Mouse (Mus musculus): ENCODE data around the gene Olfr654. TPM values are rescaled to one million over a fixed set of nuclear protein-coding genes. Genes with fewer than 3 reads are reported as not detected.

Gene Olfr654
- total and polyA plus RNA-seq, 2 experiments from 2014 or later = not detected

- DNase-seq (ENCODE audit: low spot score) = no peak
- Histone ChIP-seq H3K9ac (replicated peaks; ENCODE audit: low read length) (no peak overlapping the region), H3K36me3 (ENCODE audit: insufficient read depth, low read length) (no peaks in the 10 kb centered on the region), H3K4me1 (ENCODE audit: insufficient read depth, low read length) (no peaks in the 10 kb centered on the region), H3K4me2 (ENCODE audit: low read depth, low read length) (no peak overlapping the region), H3K9me3 (ENCODE audit: low read length) (no peaks in the 10 kb centered on the region), H3K27me3 (ENCODE audit: insufficient read depth, low read length) (no peaks in the 10 kb centered on the region), H3K27ac (no peak overlapping the region), H3K4me3 (ENCODE audit: low read length) (no peak overlapping the region)
- ATAC-seq = no peak
- 80% methylated on average over 5 of the region's 5 CpGs for WGBS
- no peak for TF ChIP-seq CTCF (IDR thresholded peaks at IDR 0.05; ENCODE audit: low read depth)
These were observed 1.4 kb downstream of the Olfr654 start for GRCm38 (mm10) chr7:104588274-104588673.

- no peaks in the 10 kb centered on the region for H3K36me3 ChIP-seq (ENCODE audit: insufficient read depth, low read length)
- H3K27ac ChIP-seq = no peak within 1 kb of the TSS
- DNase-seq (ENCODE audit: low spot score) (no peak), ATAC-seq (no peak)
- no peak within 1 kb of the TSS for H3K4me3 ChIP-seq (ENCODE audit: low read length)
- no peak for TF ChIP-seq CTCF (IDR thresholded peaks at IDR 0.05; ENCODE audit: low read depth)
- no peaks in the 10 kb centered on the region for H3K9me3 ChIP-seq (ENCODE audit: low read length)
- WGBS = 88% methylated on average over 2 of the region's 2 CpGs
- no peaks in the 10 kb centered on the region for H3K27me3 ChIP-seq (ENCODE audit: insufficient read depth, low read length)
- H3K4me2 ChIP-seq (ENCODE audit: low read depth, low read length) = no peak within 1 kb of the TSS
- H3K9ac ChIP-seq (replicated peaks; ENCODE audit: low read length) = no peak within 1 kb of the TSS
- no peaks in the 10 kb centered on the region for H3K4me1 ChIP-seq (ENCODE audit: insufficient read depth, low read length)
These were observed 14.9 kb downstream of the Olfr654 start, which contains the start of gene Olfr655 for GRCm38 (mm10) chr7:104601679-104602078. Olfr655 (minus strand) TSS chr7:104601779.

GRCm38 (mm10) chr7:104603173-104603572 lies 16.3 kb downstream of the Olfr654 start:
- Histone ChIP-seq H3K4me2 (ENCODE audit: low read depth, low read length) (no peak overlapping the region), H3K27me3 (ENCODE audit: insufficient read depth, low read length) (no peaks in the 10 kb centered on the region), H3K36me3 (ENCODE audit: insufficient read depth, low read length) (no peaks in the 10 kb centered on the region), H3K27ac (no peak overlapping the region), H3K4me3 (ENCODE audit: low read length) (no peak overlapping the region), H3K9me3 (ENCODE audit: low read length) (no peaks in the 10 kb centered on the region), H3K9ac (replicated peaks; ENCODE audit: low read length) (no peak overlapping the region), H3K4me1 (ENCODE audit: insufficient read depth, low read length) (no peaks in the 10 kb centered on the region)
- ATAC-seq = no peak
- 2% methylated on average over 3 of the region's 3 CpGs for WGBS
- peak; percentile 67 for TF ChIP-seq CTCF (IDR thresholded peaks at IDR 0.05; ENCODE audit: low read depth)
- DNase-seq (ENCODE audit: low spot score) = no peak

GRCm38 (mm10) chr7:104604727-104605126 lies 17.9 kb downstream of the Olfr654 start:
- no peak overlapping the region for H3K4me3 ChIP-seq (ENCODE audit: low read length)
- no peaks in the 10 kb centered on the region for H3K36me3 ChIP-seq (ENCODE audit: insufficient read depth, low read length)
- H3K27ac ChIP-seq = no peak overlapping the region
- TF ChIP-seq CTCF (IDR thresholded peaks at IDR 0.05; ENCODE audit: low read depth) = no peak
- H3K27me3 ChIP-seq (ENCODE audit: insufficient read depth, low read length) = no peaks in the 10 kb centered on the region
- ATAC-seq (no peak), DNase-seq (ENCODE audit: low spot score) (no peak)
- no peaks in the 10 kb centered on the region for H3K9me3 ChIP-seq (ENCODE audit: low read length)
- no peaks in the 10 kb centered on the region for H3K4me1 ChIP-seq (ENCODE audit: insufficient read depth, low read length)
- no peak overlapping the region for H3K9ac ChIP-seq (replicated peaks; ENCODE audit: low read length)
- H3K4me2 ChIP-seq (ENCODE audit: low read depth, low read length) = no peak overlapping the region

GRCm38 (mm10) chr7:104613655-104614054 lies 26.8 kb downstream of the Olfr654 start, which contains the start of gene Olfr656:
Olfr656 (plus strand) TSS chr7:104613955.
- no peak for DNase-seq (ENCODE audit: low spot score)
- no peak within 1 kb of the TSS for H3K4me3 ChIP-seq (ENCODE audit: low read length)
- 74% methylated on average over 4 of the region's 4 CpGs for WGBS
- no peak within 1 kb of the TSS for H3K9ac ChIP-seq (replicated peaks; ENCODE audit: low read length)
- H3K9me3 ChIP-seq (ENCODE audit: low read length) = no peaks in the 10 kb centered on the region
- no peaks in the 10 kb centered on the region for H3K27me3 ChIP-seq (ENCODE audit: insufficient read depth, low read length)
- no peaks in the 10 kb centered on the region for H3K4me1 ChIP-seq (ENCODE audit: insufficient read depth, low read length)
- no peak for ATAC-seq
- no peak within 1 kb of the TSS for H3K27ac ChIP-seq
- no peak for TF ChIP-seq CTCF (IDR thresholded peaks at IDR 0.05; ENCODE audit: low read depth)
- no peak within 1 kb of the TSS for H3K4me2 ChIP-seq (ENCODE audit: low read depth, low read length)
- no peaks in the 10 kb centered on the region for H3K36me3 ChIP-seq (ENCODE audit: insufficient read depth, low read length)

- TF ChIP-seq CTCF (IDR thresholded peaks at IDR 0.05; ENCODE audit: low read depth) = no peak
- H3K27me3 ChIP-seq (ENCODE audit: insufficient read depth, low read length) = no peaks in the 10 kb centered on the region
- no peaks in the 10 kb centered on the region for H3K36me3 ChIP-seq (ENCODE audit: insufficient read depth, low read length)
- no peak within 1 kb of the TSS for H3K4me2 ChIP-seq (ENCODE audit: low read depth, low read length)
- DNase-seq (ENCODE audit: low spot score) (no peak), ATAC-seq (no peak)
- H3K4me3 ChIP-seq (ENCODE audit: low read length) = no peak within 1 kb of the TSS
- H3K9me3 ChIP-seq (ENCODE audit: low read length) = no peaks in the 10 kb centered on the region
- no peak within 1 kb of the TSS for H3K9ac ChIP-seq (replicated peaks; ENCODE audit: low read length)
- no peak within 1 kb of the TSS for H3K27ac ChIP-seq
- no peaks in the 10 kb centered on the region for H3K4me1 ChIP-seq (ENCODE audit: insufficient read depth, low read length)
These were observed 37.7 kb downstream of the Olfr654 start, which contains the start of gene Olfr657 for GRCm38 (mm10) chr7:104624494-104624893. Olfr657 (plus strand) TSS chr7:104624794.

Other genes with a start within 250 kb of the Olfr654 start
- 1.7 and 1.8 TPM in 2 replicates for gene Trim12c, start 233.7 kb upstream of the Olfr654 start, total RNA-seq (2014; rRNA removed)
- gene Trim12c, start 233.7 kb upstream of the Olfr654 start, polyA plus RNA-seq (2015; fragmentation: Nextera tagmentation; extraction: Ambion mirVana) = 0.61 and 0.83 TPM in 2 replicates
- 0.16 TPM in 1 of 2 replicates, not detected in the other for gene Trim30b, start 217.1 kb upstream of the Olfr654 start, total RNA-seq (2014; rRNA removed)
- gene Trim30b, start 217.1 kb upstream of the Olfr654 start, polyA plus RNA-seq (2015; fragmentation: Nextera tagmentation; extraction: Ambion mirVana) = not detected in 2 replicates
- gene Trim30c, start 186.2 kb upstream of the Olfr654 start, total RNA-seq (2014; rRNA removed) = 1.2 TPM in 1 of 2 replicates, not detected in the other
- gene Trim30c, start 186.2 kb upstream of the Olfr654 start, polyA plus RNA-seq (2015; fragmentation: Nextera tagmentation; extraction: Ambion mirVana) = not detected in 2 replicates
- gene Trim30a, start 121.8 kb upstream of the Olfr654 start, total RNA-seq (2014; rRNA removed) = 1.3 and 2.2 TPM in 2 replicates
- 0.89 and 0.97 TPM in 2 replicates for gene Trim30a, start 121.8 kb upstream of the Olfr654 start, polyA plus RNA-seq (2015; fragmentation: Nextera tagmentation; extraction: Ambion mirVana)
- gene Trim30d, start 79.2 kb upstream of the Olfr654 start, total RNA-seq (2014; rRNA removed) = 1.7 and 2.0 TPM in 2 replicates
- 1.4 and 1.5 TPM in 2 replicates for gene Trim30d, start 79.2 kb upstream of the Olfr654 start, polyA plus RNA-seq (2015; fragmentation: Nextera tagmentation; extraction: Ambion mirVana)
- gene Olfr651, start 36.9 kb upstream of the Olfr654 start, total RNA-seq (2014; rRNA removed) = not detected in 2 replicates
- gene Olfr651, start 36.9 kb upstream of the Olfr654 start, polyA plus RNA-seq (2015; fragmentation: Nextera tagmentation; extraction: Ambion mirVana) = not detected in 2 replicates
- gene Olfr652, start 26.1 kb upstream of the Olfr654 start, total RNA-seq (2014; rRNA removed) = not detected in 2 replicates
- 0.05 and 0.09 TPM in 2 replicates for gene Olfr652, start 26.1 kb upstream of the Olfr654 start, polyA plus RNA-seq (2015; fragmentation: Nextera tagmentation; extraction: Ambion mirVana)
- gene Olfr653, start 9.7 kb upstream of the Olfr654 start, total RNA-seq (2014; rRNA removed) = not detected in 2 replicates
- not detected in 2 replicates for gene Olfr653, start 9.7 kb upstream of the Olfr654 start, polyA plus RNA-seq (2015; fragmentation: Nextera tagmentation; extraction: Ambion mirVana)
- not detected in 2 replicates for gene Olfr655, start 14.8 kb downstream of the Olfr654 start, total RNA-seq (2014; rRNA removed)
- gene Olfr655, start 14.8 kb downstream of the Olfr654 start, polyA plus RNA-seq (2015; fragmentation: Nextera tagmentation; extraction: Ambion mirVana) = not detected in 2 replicates
- not detected in 2 replicates for gene Olfr656, start 26.9 kb downstream of the Olfr654 start, total RNA-seq (2014; rRNA removed)
- gene Olfr656, start 26.9 kb downstream of the Olfr654 start, polyA plus RNA-seq (2015; fragmentation: Nextera tagmentation; extraction: Ambion mirVana) = not detected in 2 replicates
- not detected in 2 replicates for gene Olfr657, start 37.8 kb downstream of the Olfr654 start, total RNA-seq (2014; rRNA removed)
- not detected in 2 replicates for gene Olfr657, start 37.8 kb downstream of the Olfr654 start, polyA plus RNA-seq (2015; fragmentation: Nextera tagmentation; extraction: Ambion mirVana)
- 0.11 and 0.16 TPM in 2 replicates for gene Olfr658, start 60.3 kb downstream of the Olfr654 start, total RNA-seq (2014; rRNA removed)
- 0.41 and 0.52 TPM in 2 replicates for gene Olfr658, start 60.3 kb downstream of the Olfr654 start, polyA plus RNA-seq (2015; fragmentation: Nextera tagmentation; extraction: Ambion mirVana)
- not detected in 2 replicates for gene Olfr659, start 79.7 kb downstream of the Olfr654 start, total RNA-seq (2014; rRNA removed)
- gene Olfr659, start 79.7 kb downstream of the Olfr654 start, polyA plus RNA-seq (2015; fragmentation: Nextera tagmentation; extraction: Ambion mirVana) = not detected in 2 replicates
- not detected in 2 replicates for gene Olfr661, start 99.5 kb downstream of the Olfr654 start, total RNA-seq (2014; rRNA removed)
- gene Olfr661, start 99.5 kb downstream of the Olfr654 start, polyA plus RNA-seq (2015; fragmentation: Nextera tagmentation; extraction: Ambion mirVana) = not detected in 2 replicates
- gene Usp17le, start 190.4 kb downstream of the Olfr654 start, total RNA-seq (2014; rRNA removed) = not detected in 2 replicates
- gene Usp17le, start 190.4 kb downstream of the Olfr654 start, polyA plus RNA-seq (2015; fragmentation: Nextera tagmentation; extraction: Ambion mirVana) = not detected in 2 replicates